Mouse (Mus musculus) heart, adult 8-10 months (tissue): ENCODE results near the gene Smarcb1. TPM values are rescaled to one million over a fixed set of nuclear protein-coding genes. Genes with fewer than 3 reads are reported as not detected.

ENCODE experiments used
- DNase-seq: peaks from one replicate; pipeline ENCODE4 v3.0.0; 2022; ENCODE audit warnings: low spot score
- total RNA-seq, 4 experiments: library from RNA; stranded (reverse); gene quantifications; 2 replicates each; pipeline ENCODE4 v1.2.4; 2022

The Smarcb1 gene
- total RNA-seq, 4 experiments from 2014 or later: 17.3 to 25.0 (median 21.4) TPM

GRCm38 (mm10) chr10:75934991-75935390 is 13.6 kb upstream of the Smarcb1 start:
- no peak for DNase-seq

GRCm38 (mm10) chr10:75932891-75933290 is 11.5 kb upstream of the Smarcb1 start, which contains the start of gene Chchd10:
Gene Chchd10 (plus strand): TSS chr10:75933130.
- DNase-seq: no peak

GRCm38 (mm10) chr10:75932081-75932678 is 10.8 kb upstream of the Smarcb1 start:
- no peak for DNase-seq

GRCm38 (mm10) chr10:75931311-75931710 is 9.9 kb upstream of the Smarcb1 start:
- DNase-seq: no peak

GRCm38 (mm10) chr10:75930304-75930703 is 8.9 kb upstream of the Smarcb1 start:
- DNase-seq: no peak

DNA sequence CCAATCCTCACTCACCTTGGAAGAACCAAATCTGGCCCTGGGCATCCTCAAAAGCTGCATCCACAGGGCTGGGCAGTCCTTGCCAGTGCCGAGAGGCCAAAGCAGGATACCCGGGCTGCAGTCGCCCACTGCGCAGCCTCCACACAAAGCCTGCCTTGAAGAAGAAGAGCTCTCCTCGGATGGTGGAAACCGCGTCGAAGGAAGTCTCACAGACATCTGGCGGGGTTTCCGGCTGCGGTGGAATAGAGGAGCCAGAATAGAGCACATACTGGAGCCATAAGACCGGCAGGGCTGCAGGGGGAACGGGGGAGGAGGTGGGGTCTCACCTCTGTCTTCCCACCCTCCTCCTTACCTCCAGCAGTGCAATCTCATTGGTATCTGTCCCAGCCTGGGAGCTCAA is 5.0 kb upstream of the Smarcb1 start:
- no peak for DNase-seq

- no peak for DNase-seq
Observed at GRCm38 (mm10) chr10:75924324-75924723, 2.9 kb upstream of the Smarcb1 start.

- no peak for DNase-seq
Observed at GRCm38 (mm10) chr10:75921726-75922560, 526 bp upstream of the Smarcb1 start.

DNA sequence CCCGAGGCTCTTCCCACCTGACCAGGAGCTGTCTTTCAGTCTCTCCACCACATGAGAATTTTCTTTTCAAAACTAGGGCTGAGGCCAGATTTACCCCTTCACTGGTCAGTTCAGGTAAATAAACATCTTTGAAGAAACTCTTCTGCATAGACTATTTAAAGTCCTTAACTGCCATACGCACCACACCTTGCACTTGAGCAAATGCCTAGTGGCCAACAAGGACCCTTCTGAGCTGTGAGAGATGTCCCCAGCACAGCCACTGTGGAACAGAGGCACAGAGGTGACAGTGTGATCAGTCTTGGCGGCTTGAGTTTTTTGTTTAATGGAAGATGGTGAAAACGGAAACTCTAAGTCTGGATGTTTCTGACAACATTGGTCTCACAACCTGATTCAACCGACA is 2.4 kb downstream of the Smarcb1 start:
- DNase-seq: no peak

DNA sequence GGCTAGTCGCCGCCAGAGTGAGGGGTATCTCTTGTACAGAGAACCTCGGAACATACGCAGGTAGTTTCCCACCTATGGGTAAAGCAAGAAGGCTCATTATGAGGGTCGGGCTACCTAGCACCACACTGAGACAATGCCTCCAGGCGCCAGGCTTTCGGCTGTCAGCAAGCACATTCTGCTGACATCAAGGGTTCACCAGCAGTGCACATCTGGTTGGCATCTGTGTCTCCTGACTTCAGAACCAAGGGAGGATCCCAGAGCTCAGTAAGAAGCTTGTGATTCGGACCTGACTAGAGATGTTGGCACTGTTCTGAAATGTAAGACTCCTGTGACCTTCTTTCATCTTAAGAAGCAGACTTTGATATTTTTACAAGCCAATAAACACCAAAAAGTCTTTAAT is 4.6 kb downstream of the Smarcb1 start:
- no peak for DNase-seq

GRCm38 (mm10) chr10:75915557-75915956 is 5.9 kb downstream of the Smarcb1 start:
- DNase-seq: no peak

DNA sequence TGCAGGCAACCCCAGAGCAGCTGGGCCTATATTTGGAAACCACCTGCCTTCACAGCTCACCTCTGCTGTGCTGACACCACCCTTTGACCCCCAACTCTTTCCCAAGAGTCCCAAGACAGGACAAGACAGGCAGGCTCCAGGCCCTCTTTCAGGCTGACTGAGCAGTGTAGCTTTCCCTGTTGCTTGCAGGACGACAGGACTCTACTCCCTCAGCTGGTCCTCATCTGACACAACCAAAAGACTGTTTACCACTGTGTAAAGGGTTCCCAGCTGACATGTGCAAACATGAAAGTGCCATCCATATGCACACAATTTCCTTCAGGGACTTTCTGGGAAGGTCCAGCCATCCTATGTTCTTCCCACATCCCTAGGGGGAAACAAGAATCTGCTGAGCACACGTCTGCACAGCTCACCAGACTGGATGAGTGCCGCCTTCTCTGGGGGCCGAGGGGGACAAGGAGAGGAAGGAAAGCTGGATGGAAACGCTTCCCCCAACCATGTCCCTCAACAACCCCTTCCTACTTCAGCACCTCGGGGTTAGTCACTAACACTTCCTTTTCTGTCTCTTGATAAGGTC is 8.3 kb downstream of the Smarcb1 start:
- no peak for DNase-seq

GRCm38 (mm10) chr10:75910698-75911097 is 10.7 kb downstream of the Smarcb1 start:
- DNase-seq: no peak

DNA sequence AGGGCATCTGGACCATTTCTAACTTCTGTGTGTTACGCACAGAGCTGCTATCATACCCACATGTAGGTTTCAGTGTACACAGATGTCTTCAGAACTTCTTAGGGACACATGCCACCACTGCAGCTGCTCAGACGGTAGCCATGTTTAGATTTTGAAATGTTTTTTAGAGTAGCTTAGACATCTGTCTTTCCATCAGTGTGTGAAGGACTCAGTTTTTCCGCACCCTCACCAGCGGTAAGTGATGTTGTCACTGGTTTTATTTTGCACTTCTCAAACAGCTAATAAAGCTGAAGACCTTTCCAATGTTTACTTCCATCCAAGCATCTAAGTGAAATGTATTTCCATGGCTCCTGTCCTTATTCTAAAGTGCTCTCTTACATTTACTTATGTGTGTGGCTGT is 14.5 kb downstream of the Smarcb1 start:
- no peak for DNase-seq

DNA sequence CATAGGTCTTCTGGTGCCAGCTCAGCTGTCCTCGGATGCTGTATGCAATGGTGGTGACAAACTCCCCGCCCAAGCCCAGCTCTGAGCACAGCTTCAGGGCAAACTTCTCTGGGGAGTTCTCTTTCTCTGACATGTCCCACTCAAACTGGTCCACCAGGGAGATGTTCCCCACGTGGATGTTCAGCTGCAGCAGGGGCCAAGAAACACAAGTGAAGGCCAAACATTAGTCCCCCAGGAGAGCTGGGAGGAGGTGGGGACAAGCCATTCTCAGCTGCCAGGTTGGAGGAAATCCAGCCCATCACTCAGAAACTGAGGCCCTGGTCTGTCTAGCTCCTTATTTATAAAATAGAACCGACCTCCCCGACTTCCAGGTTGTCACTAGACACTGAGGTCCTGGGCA is 17.0 kb downstream of the Smarcb1 start:
- no peak for DNase-seq

DNA sequence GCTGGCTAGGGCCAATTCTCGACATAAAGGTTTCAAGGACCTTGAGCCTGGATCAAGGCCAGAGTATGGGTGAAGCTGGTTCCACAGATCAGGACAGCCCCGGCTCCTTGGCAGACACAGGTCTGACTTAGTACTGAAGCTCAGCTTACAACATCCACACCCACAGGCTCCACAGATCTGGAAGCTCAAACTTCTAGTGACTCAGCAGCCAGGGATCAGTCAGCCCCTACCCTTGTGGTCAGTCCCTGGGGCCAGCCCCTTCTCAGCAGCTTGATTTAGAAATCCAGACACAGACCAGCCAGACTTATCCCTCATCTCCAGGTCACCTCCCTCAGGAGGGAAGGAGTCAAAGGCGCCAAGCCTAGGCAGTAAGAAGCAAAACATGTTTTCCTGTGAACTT is 22.6 kb downstream of the Smarcb1 start:
- DNase-seq: peak; percentile 76

DNA sequence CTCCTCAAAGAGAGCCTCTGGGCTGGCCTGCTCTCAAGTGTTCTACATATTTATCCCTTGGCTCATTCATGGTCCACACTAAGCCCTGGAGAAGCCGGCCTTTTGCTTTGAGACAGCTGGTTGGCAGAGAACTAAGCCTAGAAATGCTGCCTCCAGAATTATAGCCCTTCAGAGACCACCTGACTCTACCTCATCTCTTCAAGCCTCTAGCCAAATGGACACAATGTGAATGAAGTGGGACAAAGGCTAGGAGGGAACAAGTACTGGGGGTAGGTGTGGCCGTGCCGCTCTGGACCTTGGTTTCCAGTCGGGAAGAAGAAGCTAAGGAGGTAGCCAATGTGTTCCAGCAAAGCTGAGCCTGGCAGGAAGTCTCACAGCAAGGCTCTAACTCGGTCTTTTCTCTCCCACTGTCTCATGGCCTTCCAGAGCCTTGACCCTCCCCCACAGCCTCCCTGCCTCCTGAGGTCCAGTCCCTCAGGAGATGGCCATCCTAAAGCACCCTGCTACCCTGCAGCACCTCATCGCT is 23.3 kb downstream of the Smarcb1 start:
- no peak for DNase-seq

DNA sequence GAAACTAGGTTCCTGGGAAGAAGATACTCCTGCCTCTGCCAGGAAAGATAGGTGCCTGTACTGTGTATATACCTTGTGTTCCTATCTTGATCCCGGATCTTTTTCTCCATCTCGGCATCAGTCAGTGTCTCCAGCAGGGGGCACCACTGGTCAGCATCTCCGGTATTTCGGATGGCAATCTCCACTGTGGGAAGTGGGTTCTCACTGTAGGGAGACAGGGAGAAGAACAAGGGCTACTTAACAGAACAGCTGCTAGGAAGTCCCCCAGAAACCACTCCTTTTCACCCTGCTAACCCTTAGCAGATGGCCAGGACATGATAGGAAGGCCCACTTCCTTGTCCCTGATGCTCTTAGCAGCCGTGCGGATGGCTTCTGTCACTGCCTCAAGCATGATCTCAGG is 24.0 kb downstream of the Smarcb1 start:
- peak; percentile 55 for DNase-seq

DNA sequence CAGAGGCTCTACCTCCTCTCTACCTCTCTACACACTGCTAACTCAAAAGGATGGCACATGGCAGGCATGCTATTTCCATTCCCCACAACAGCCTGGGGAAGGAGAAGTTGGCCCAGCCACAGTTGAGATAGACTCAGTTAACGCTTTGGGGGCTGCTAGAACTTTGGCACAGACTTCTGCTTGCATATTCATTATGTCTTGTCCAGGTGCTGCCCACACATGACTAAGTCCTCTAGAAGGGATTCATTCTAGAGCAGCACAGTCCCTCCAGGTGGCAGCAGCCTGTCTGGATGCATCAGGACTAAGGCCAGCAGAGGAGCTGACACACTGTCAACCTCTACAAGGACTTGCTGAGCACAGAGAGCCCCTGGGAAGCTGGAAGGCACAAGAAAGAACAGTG is 25.2 kb downstream of the Smarcb1 start:
- no peak for DNase-seq

- no peak for DNase-seq
Observed at GRCm38 (mm10) chr10:75895730-75896129, 25.7 kb downstream of the Smarcb1 start.

- no peak for DNase-seq
Observed at GRCm38 (mm10) chr10:75894601-75895000, 26.8 kb downstream of the Smarcb1 start.

GRCm38 (mm10) chr10:75893089-75893750 is 28.2 kb downstream of the Smarcb1 start, which contains the start of gene Derl3:
Gene Derl3 (plus strand): TSS chr10:75893413.
- DNase-seq: peak; percentile 82
